Mouse (Mus musculus): ENCODE data around the gene Gm38119. TPM values are rescaled to one million over a fixed set of nuclear protein-coding genes. Genes with fewer than 3 reads are reported as not detected.

Gene Gm38119
- total RNA-seq (2021): not detected in 2 replicates
- long read RNA-seq: 0 reads

DNA sequence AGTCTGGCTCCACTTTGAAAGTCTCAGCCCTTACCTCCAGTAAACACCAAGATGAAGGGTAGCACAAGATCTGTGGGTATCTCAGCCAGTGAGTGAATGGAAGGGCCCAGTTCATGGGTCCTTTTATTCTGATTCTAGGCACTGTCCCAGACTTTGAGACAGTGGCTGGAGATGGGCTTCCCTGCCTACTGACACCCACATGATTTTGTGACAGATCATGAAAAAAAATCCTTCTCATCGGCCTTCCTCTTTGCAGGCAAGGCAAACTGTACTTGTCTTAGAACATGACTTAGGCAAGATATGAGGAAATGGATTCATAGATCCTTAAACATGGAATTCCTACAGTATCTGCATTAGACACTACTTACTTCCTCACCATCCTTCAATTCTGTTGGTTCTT, at the start of gene Gm38119:
Gene Gm38119 (minus strand): TSS at position 101 of the 400 bp plus-strand sequence.
- no peak for DNase-seq

DNA sequence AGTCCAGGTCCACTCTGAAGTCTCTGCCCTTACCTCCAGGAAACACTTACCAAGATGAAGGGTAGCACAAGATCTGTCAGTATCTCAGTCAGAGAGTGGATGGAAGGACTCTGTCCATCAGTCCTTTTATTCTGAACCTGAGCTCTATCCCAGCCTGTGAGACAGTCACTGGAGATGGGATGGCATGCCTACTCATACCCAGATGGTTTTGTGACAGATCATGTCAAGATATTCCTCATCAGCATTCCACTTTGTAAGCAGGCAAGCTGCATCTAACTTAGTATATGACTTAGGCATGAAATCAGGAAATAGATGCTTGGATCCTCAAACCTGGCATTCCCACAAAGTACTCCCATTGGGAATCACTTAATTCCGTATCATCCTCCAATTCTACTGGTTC, 39.9 kb upstream of the Gm38119 start, which contains the start of gene Lce1i:
Gene Lce1i (minus strand): TSS at position 101 of the 400 bp plus-strand sequence.
- DNase-seq: no peak

DNA sequence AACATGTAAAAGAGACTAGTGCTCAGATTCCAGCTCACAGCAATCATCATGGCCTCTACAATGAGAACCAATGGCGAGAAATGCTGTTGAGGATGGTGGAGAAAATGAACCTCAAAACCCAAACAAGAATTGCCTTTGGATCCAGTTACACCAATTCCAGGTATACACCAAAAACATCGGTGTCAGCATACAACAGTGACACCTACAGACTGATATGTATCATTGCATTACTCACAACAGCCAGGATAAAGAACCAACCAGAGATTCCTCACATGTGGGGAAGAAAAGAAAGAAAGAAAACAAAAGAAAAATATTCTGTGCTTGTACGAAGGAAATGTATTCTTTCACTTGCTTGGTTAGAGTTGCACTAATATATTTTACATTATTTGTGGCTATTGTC, 32.7 kb upstream of the Gm38119 start:
- no peak for DNase-seq

DNA sequence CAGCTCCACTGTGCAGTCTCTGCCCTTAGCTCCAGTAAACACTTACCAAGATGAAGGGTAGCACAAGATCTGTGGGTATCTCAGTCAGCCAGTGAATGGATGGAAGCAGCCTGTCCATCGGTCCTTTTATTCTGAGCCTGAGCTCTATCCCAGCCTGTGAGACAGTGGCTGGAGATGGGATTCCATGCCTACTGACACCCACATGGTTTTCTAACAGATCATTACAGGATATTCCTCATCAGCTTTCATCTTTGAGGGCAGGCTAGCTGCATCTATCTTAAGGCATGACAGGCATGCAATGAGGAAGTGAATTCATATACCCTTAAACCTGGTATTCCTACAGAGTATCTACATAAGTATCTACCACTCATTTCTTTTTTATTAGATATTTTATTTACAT, 26.1 kb upstream of the Gm38119 start, which contains the start of gene Lce1h:
Gene Lce1h (minus strand): TSS at position 101 of the 400 bp plus-strand sequence.
- DNase-seq: no peak

DNA sequence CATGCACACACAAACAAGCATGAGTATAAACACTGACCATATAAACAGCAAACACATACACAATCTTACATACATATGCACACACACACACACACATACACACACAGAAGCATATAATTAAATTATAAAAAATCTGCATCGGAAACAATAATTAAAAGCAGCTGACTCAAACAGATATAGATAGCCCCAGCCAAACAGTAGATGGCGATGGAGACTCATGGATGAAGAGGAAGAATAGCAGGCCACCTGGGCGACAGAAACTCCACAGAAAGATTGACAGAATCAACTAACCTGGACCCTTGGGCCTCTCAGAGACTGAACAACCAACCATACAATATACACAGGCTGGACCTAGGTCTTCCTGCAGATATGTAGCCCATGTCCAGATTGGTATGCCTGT, 14.3 kb upstream of the Gm38119 start:
- DNase-seq: no peak

DNA sequence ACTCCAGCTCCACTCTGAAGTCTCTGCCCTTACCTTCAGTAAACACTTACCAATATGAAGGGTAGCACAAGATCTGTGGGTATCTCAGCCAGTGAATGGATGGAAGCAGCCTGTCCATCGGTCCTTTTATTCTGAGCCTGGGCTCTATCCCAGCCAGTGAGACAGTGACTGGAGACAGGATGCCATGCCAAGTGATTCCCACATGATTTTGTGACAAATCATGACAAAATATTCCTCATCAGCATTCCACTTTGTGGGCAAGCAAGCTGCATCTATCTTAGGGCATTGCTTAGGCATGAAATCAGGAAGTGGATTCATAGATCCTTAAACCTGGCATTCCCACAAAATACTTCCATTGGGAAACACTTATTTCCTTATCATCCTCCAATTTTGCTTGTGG, 13.3 kb upstream of the Gm38119 start, which contains the start of gene Lce1g:
Gene Lce1g (minus strand): TSS at position 101 of the 400 bp plus-strand sequence.
- DNase-seq: no peak

DNA sequence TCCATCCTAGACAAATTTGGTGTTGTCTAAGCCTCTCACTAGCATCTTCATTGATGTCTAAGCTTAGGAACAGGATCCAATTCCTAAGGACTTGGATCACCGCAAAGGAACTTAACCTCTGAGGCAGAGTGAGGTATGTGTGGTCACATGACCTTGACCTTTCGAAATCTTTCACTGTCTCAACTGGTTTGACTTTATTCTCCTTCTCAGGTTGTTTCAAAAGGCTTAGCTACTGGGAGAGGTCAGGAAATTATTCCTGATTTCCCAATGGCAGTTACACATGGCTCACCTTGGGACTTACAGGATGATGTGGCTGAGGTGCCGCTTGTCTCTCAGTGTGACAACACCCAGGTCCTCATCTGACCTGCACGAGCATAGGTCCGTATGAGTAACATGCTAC, 16.3 kb downstream of the Gm38119 start:
- no peak for DNase-seq

DNA sequence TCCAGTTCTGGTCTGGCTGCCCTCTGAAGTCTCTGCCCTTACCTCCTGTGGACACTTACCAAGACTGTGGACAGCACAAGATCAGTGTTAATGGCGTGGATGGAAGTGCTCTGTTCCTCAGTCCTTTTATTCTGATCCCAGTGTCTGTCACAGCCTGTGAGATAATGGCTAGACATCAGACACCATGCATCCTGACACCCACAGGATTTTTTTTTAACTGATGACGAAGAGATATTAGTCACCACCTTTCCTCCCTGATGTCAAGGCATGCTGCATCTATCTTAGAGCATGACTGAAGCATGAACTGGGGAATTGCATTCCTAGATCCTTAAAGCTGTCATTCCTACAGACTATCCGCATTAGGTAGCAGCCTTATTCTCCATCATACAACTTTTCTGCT, 18.6 kb downstream of the Gm38119 start, which contains the start of gene Lce1f:
Gene Lce1f (minus strand): TSS at position 101 of the 400 bp plus-strand sequence.
- no peak for DNase-seq

DNA sequence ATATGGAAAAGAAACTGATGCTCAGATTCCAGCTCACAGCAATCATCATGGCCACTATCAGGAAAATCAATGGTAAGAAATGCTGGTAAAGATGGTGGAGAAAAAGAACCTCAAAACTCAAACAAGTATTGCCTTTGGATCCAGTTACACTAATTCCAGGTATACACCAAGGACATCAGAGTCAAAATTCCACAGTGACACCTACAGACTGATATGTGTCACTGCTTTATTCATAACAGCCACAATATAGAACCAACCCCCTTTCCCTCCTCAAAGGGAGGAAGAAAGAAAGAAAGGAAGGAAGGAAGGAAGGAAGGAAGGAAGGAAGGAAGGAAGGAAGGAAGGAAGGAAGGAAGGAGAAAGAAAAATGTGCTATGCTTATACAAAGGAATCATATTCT, 23.8 kb downstream of the Gm38119 start:
- no peak for DNase-seq

DNA sequence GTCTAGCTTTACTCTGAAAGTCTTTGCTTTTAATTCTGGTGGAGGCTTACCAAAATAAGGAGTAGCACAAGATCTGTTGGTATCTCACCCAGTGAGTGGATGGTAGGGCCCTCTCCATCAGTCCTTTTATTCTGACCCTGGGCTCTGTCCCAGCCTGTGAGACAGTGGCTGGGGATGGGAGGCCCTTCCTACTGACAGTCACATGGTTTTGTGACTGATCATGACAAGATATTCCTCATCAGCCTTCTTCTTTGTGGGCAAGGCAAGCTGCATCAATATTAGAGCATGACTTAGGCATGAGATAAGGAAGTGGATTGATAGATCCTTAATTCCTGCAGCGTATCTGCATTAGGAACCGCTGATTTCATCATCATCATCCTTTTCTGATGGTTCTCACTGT, 29.9 kb downstream of the Gm38119 start, which contains the start of gene Lce1e:
Gene Lce1e (minus strand): TSS at position 101 of the 400 bp plus-strand sequence.
- DNase-seq: no peak

DNA sequence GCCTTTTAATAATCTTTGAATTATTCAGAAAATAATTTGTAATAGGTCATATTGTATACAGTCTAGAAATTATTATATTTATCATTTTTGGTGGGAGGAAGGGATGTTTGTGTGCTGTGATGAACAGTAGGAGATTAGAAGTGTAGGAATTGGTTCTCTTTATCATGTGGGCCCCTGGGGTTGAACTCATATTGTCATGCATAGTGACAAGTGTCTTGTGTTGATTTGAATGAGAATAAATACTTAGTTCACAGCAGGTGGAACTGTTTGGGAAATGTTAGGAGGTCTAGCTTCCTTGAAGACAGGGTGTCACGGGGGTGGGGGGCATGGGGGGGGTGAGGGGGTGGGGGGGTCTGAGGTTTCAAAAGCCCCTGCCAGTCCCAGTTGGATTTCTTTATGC, 44.3 kb downstream of the Gm38119 start:
- DNase-seq: no peak

DNA sequence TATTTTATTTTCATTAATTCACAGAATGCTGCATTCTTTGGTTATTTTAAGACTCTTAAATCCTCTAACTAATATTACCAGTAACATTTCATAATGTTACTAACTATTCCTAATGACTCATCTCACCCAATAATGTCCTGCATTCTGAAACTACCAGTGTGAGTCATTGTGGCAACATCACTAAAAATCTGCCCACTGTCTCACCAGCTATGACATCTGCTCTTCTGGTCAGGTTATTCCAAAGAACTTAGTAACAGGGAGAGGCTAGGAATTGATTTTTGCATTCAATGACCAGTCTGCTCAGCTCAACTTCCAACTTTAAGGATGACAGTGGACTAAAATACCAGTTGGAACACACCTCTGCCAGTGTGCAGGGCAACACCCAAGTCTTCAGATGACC, 47.2 kb downstream of the Gm38119 start:
- DNase-seq: no peak

DNA sequence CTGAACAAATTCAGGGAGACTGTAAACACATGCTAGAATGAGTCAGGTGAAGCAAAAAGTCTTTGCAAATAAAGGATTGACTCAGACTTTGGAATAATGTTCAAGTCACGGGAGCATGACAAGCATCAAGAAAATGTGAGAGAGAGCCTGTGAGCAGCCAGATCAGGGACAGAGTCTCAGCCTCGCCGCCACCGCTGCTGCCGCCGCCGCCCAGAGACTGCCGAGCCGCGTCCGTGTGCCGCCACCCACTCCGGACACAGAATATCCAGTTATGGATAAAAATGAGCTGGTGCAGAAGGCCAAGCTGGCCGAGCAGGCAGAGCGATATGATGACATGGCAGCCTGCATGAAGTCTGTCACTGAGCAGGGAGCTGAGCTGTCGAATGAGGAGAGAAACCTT, 49.7 kb downstream of the Gm38119 start:
- DNase-seq: peak; percentile 21

Other genes with a start within 250 kb of the Gm38119 start
- gene Sprr4, start 238.6 kb downstream of the Gm38119 start, total RNA-seq (2021): not detected in 2 replicates
- gene 2310046K23Rik, start 204.6 kb downstream of the Gm38119 start, total RNA-seq (2021): not detected in 2 replicates
- gene Ivl, start 165.4 kb downstream of the Gm38119 start, total RNA-seq (2021): not detected in 2 replicates
- not detected in 2 replicates for gene Smcp, start 150.1 kb downstream of the Gm38119 start, total RNA-seq (2021)
- gene 2210017I01Rik, start 131.6 kb downstream of the Gm38119 start, total RNA-seq (2021): not detected in 2 replicates
- not detected in 2 replicates for gene Lce6a, start 117.4 kb downstream of the Gm38119 start, total RNA-seq (2021)
- gene Lce1a1, start 90.8 kb downstream of the Gm38119 start, total RNA-seq (2021): not detected in 2 replicates
- gene Lce1b, start 82.2 kb downstream of the Gm38119 start, total RNA-seq (2021): not detected in 2 replicates
- gene Lce1a2, start 68.8 kb downstream of the Gm38119 start, total RNA-seq (2021): not detected in 2 replicates
- not detected in 2 replicates for gene Lce1c, start 59.8 kb downstream of the Gm38119 start, total RNA-seq (2021)
- not detected in 2 replicates for gene Lce1d, start 51.9 kb downstream of the Gm38119 start, total RNA-seq (2021)
- not detected in 2 replicates for gene Lce1e, start 30.0 kb downstream of the Gm38119 start, total RNA-seq (2021)
- gene Lce1f, start 18.7 kb downstream of the Gm38119 start, total RNA-seq (2021): not detected in 2 replicates
- gene Lce1g, start 13.2 kb upstream of the Gm38119 start, total RNA-seq (2021): not detected in 2 replicates
- not detected in 2 replicates for gene Lce1h, start 26.0 kb upstream of the Gm38119 start, total RNA-seq (2021)
- gene Lce1i, start 39.8 kb upstream of the Gm38119 start, total RNA-seq (2021): not detected in 2 replicates
- not detected in 2 replicates for gene Lce1j, start 51.4 kb upstream of the Gm38119 start, total RNA-seq (2021)
- gene Lce1k, start 68.8 kb upstream of the Gm38119 start, total RNA-seq (2021): not detected in 2 replicates
- gene Kprp, start 88.2 kb upstream of the Gm38119 start, total RNA-seq (2021): not detected in 2 replicates
- not detected in 2 replicates for gene Lce1l, start 112.2 kb upstream of the Gm38119 start, total RNA-seq (2021)
- gene 2310050C09Rik, start 131.1 kb upstream of the Gm38119 start, total RNA-seq (2021): not detected in 2 replicates
- not detected in 2 replicates for gene Lce3a, start 187.1 kb upstream of the Gm38119 start, total RNA-seq (2021)
- gene Lce3b, start 193.9 kb upstream of the Gm38119 start, total RNA-seq (2021): not detected in 2 replicates
- gene Lce3c, start 205.4 kb upstream of the Gm38119 start, total RNA-seq (2021): not detected in 2 replicates
- not detected in 2 replicates for gene Lce3d, start 218.3 kb upstream of the Gm38119 start, total RNA-seq (2021)
- not detected in 2 replicates for gene Lce3e, start 228.0 kb upstream of the Gm38119 start, total RNA-seq (2021)